Mouse (Mus musculus): ENCODE results near the gene Vmn1r168. TPM values are rescaled to one million over a fixed set of nuclear protein-coding genes. Genes with fewer than 3 reads are reported as not detected.
"Not testable (repeated sequence)": the region's sequence is repeated elsewhere in the genome, so short reads cannot be mapped to it uniquely, and the experiment has no call there.

Vmn1r168 gene
- total RNA-seq (2017): not detected in 3 replicates

GRCm38 (mm10) chr7:23539432-23539831 is at the start of gene Vmn1r168:
TSS of gene Vmn1r168 (plus strand) at chr7:23539732.
- ATAC-seq (replicated peaks; ENCODE audit: insufficient number of reproducible peaks, low FRiP score, low TSS enrichment, poor library complexity, severe bottlenecking): not testable (repeated sequence)

DNA sequence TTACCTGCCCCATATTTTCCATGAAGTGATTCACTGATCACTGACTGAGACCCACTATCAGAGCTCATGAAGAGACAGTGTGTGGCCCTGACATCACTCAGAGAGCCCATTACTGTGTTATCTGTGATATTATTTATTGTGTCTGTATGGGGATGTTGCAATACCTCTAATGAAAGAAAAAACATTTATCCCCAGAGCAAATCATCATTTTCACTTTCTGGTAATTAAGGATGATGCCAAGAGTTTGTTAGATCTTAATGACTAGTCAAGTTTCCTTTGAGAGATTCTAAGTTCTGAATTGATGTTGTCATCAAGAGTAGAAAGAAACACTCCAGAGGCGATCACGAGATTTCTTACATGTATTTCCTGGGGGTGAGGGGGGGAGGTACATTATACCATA is 32.4 kb upstream of the Vmn1r168 start, which contains the start of gene Vmn1r167:
TSS of gene Vmn1r167 (minus strand) at position 101 of the 400 bp plus-strand sequence.
- not testable (repeated sequence) for ATAC-seq (replicated peaks; ENCODE audit: insufficient number of reproducible peaks, low FRiP score, low TSS enrichment, poor library complexity, severe bottlenecking)

- ATAC-seq (replicated peaks; ENCODE audit: insufficient number of reproducible peaks, low FRiP score, low TSS enrichment, poor library complexity, severe bottlenecking): not testable (repeated sequence)
These were observed 35.7 kb downstream of the Vmn1r168 start, which contains the start of gene Vmn1r169 for GRCm38 (mm10) chr7:23575226-23575625. TSS of gene Vmn1r169 (plus strand) at chr7:23575526.

Other genes starting within 250 kb of the Vmn1r168 start
- gene Nlrp4e, start 238.5 kb upstream of the Vmn1r168 start, total RNA-seq (2017): not detected in 3 replicates
- gene Nlrp5, start 153.8 kb upstream of the Vmn1r168 start, total RNA-seq (2017): not detected in 3 replicates
- gene Vmn1r167, start 32.5 kb upstream of the Vmn1r168 start, total RNA-seq (2017): 0.32 TPM in 1 of 3 replicates, not detected in the others
- gene Vmn1r169, start 35.8 kb downstream of the Vmn1r168 start, total RNA-seq (2017): not detected in 3 replicates
- gene Vmn1r170, start 66.4 kb downstream of the Vmn1r168 start, total RNA-seq (2017): not detected in 3 replicates
- 0.39 TPM in 1 of 3 replicates, not detected in the others for gene Vmn1r171, start 91.0 kb downstream of the Vmn1r168 start, total RNA-seq (2017)
- not detected in 3 replicates for gene Vmn1r172, start 118.6 kb downstream of the Vmn1r168 start, total RNA-seq (2017)
- gene Vmn1r173, start 161.0 kb downstream of the Vmn1r168 start, total RNA-seq (2017): not detected in 3 replicates
- not detected in 3 replicates for gene Vmn1r174, start 212.5 kb downstream of the Vmn1r168 start, total RNA-seq (2017)